Mouse (Mus musculus): ENCODE measurements around the gene Ptch2. TPM values are rescaled to one million over a fixed set of nuclear protein-coding genes. Genes with fewer than 3 reads are reported as not detected.

Ptch2 gene
- polyA plus RNA-seq, 1 experiment from 2014 or later, result 7.1 TPM

Small RNA genes within 50 kb of the gene (microRNA-seq; reads per million reads assigned to microRNA genes)
- gene Gm22398, result not detected

Other genes with a start within 250 kb of the Ptch2 start
- 9.5 and 9.9 TPM in 2 replicates for gene Zswim5, start 218.7 kb upstream of the Ptch2 start, polyA plus RNA-seq (2015; fragmentation: Nextera tagmentation; extraction: Ambion mirVana)
- gene Urod, start 101.7 kb upstream of the Ptch2 start, polyA plus RNA-seq (2015; fragmentation: Nextera tagmentation; extraction: Ambion mirVana), result 73.4 and 73.6 TPM in 2 replicates
- gene Hectd3, start 100.8 kb upstream of the Ptch2 start, polyA plus RNA-seq (2015; fragmentation: Nextera tagmentation; extraction: Ambion mirVana), result 18.3 and 20.2 TPM in 2 replicates
- 45.5 and 50.2 TPM in 2 replicates for gene Eif2b3, start 76.7 kb upstream of the Ptch2 start, polyA plus RNA-seq (2015; fragmentation: Nextera tagmentation; extraction: Ambion mirVana)
- 3.3 and 3.4 TPM in 2 replicates for gene Btbd19, start 29.6 kb downstream of the Ptch2 start, polyA plus RNA-seq (2015; fragmentation: Nextera tagmentation; extraction: Ambion mirVana)
- gene Tctex1d4, start 30.7 kb downstream of the Ptch2 start, polyA plus RNA-seq (2015; fragmentation: Nextera tagmentation; extraction: Ambion mirVana), result not detected in 2 replicates
- 18.6 and 19.3 TPM in 2 replicates for gene Plk3, start 37.9 kb downstream of the Ptch2 start, polyA plus RNA-seq (2015; fragmentation: Nextera tagmentation; extraction: Ambion mirVana)
- 558 and 623 TPM in 2 replicates for gene Rps8, start 60.2 kb downstream of the Ptch2 start, polyA plus RNA-seq (2015; fragmentation: Nextera tagmentation; extraction: Ambion mirVana)
- 29.1 and 29.2 TPM in 2 replicates for gene Kif2c, start 86.6 kb downstream of the Ptch2 start, polyA plus RNA-seq (2015; fragmentation: Nextera tagmentation; extraction: Ambion mirVana)
- 10.2 and 10.4 TPM in 2 replicates for gene Tmem53, start 155.9 kb downstream of the Ptch2 start, polyA plus RNA-seq (2015; fragmentation: Nextera tagmentation; extraction: Ambion mirVana)
- gene Armh1, start 156.1 kb downstream of the Ptch2 start, polyA plus RNA-seq (2015; fragmentation: Nextera tagmentation; extraction: Ambion mirVana), result 0.31 and 0.83 TPM in 2 replicates